Mouse (Mus musculus): ENCODE data around the gene Ppp4r1. TPM values are rescaled to one million over a fixed set of nuclear protein-coding genes. Genes with fewer than 3 reads are reported as not detected.

Ppp4r1 gene
- polyA plus RNA-seq, 2 experiments, result 6.7 to 11.1 TPM

GRCm38 (mm10) chr17:65787261-65787660 lies 4.9 kb downstream of the Ppp4r1 start:
- DNase-seq (ENCODE audit: low read depth in 3 of 3, low spot score in 3 of 3) (no peak), ATAC-seq (ENCODE audit: insufficient read depth) (no peak)
- no peaks in the 10 kb centered on the region for H3K36me3 ChIP-seq (replicated peaks; ENCODE audit: control insufficient read depth, insufficient read depth, low read depth)
- H3K27ac ChIP-seq, result no peak overlapping the region
- no peaks in the 10 kb centered on the region for H3K9me3 ChIP-seq (ENCODE audit: control insufficient read depth, low read length)
- peaks cover 5 to 19% of the 10 kb centered on the region in 2 experiments; a peak in 3 of 4 replicates for H3K4me1 ChIP-seq (replicated peaks; ENCODE audit: control insufficient read depth in 2 of 2, insufficient read depth in 2 of 2, low read length in 1 of 2)
- 48% methylated on average over 4 of the region's 4 CpGs for WGBS (ENCODE audit: insufficient replicate concordance)
- TF ChIP-seq CTCF (IDR thresholded peaks at IDR 0.05; ENCODE audit: low read depth) (no peak), EP300 (IDR thresholded peaks at IDR 0.05; ENCODE audit: low read depth) (no peak)
- no peaks in the 10 kb centered on the region for H3K27me3 ChIP-seq (ENCODE audit: control insufficient read depth, insufficient read depth, low read length)
- H3K9ac ChIP-seq (replicated peaks), result no peak overlapping the region
- H3K4me3 ChIP-seq (ENCODE audit: insufficient read depth in 1 of 2, low read depth in 2 of 2, low read length in 2 of 2), result no peak overlapping the region
- no peak overlapping the region for H3K4me2 ChIP-seq (ENCODE audit: low read depth)

- Histone ChIP-seq H3K27ac (no peak overlapping the region), H3K4me1 (replicated peaks; ENCODE audit: control insufficient read depth in 2 of 2, insufficient read depth in 2 of 2, low read length in 1 of 2) (peaks cover 5 to 19% of the 10 kb centered on the region in 2 experiments; a peak in 3 of 4 replicates), H3K36me3 (replicated peaks; ENCODE audit: control insufficient read depth, insufficient read depth, low read depth) (no peaks in the 10 kb centered on the region), H3K4me3 (ENCODE audit: insufficient read depth in 1 of 2, low read depth in 2 of 2, low read length in 2 of 2) (no peak overlapping the region), H3K27me3 (ENCODE audit: control insufficient read depth, insufficient read depth, low read length) (no peaks in the 10 kb centered on the region), H3K9ac (replicated peaks) (no peak overlapping the region), H3K4me2 (ENCODE audit: low read depth) (no peak overlapping the region), H3K9me3 (ENCODE audit: control insufficient read depth, low read length) (no peaks in the 10 kb centered on the region)
- 78% methylated on average over 12 of the region's 12 CpGs for WGBS (ENCODE audit: insufficient replicate concordance)
- DNase-seq (ENCODE audit: low read depth in 3 of 3, low spot score in 3 of 3) (no peak), ATAC-seq (ENCODE audit: insufficient read depth) (no peak)
- TF ChIP-seq CTCF (IDR thresholded peaks at IDR 0.05; ENCODE audit: low read depth), result no peak
- no peak for TF ChIP-seq EP300 (IDR thresholded peaks at IDR 0.05; ENCODE audit: low read depth)
Observed at GRCm38 (mm10) chr17:65788542-65789291, 6.3 kb downstream of the Ppp4r1 start.

- ATAC-seq (ENCODE audit: insufficient read depth) (no peak), DNase-seq (ENCODE audit: low read depth in 3 of 3, low spot score in 3 of 3) (no peak)
- Histone ChIP-seq H3K4me3 (ENCODE audit: insufficient read depth in 1 of 2, low read depth in 2 of 2, low read length in 2 of 2) (no peak overlapping the region), H3K27me3 (ENCODE audit: control insufficient read depth, insufficient read depth, low read length) (no peaks in the 10 kb centered on the region), H3K27ac (no peak overlapping the region), H3K4me2 (ENCODE audit: low read depth) (no peak overlapping the region), H3K36me3 (replicated peaks; ENCODE audit: control insufficient read depth, insufficient read depth, low read depth) (no peaks in the 10 kb centered on the region), H3K9ac (replicated peaks) (no peak overlapping the region), H3K4me1 (replicated peaks; ENCODE audit: control insufficient read depth in 2 of 2, insufficient read depth in 2 of 2, low read length in 1 of 2) (peaks cover under 1 to 16% of the 10 kb centered on the region in 2 experiments; a peak in 3 of 4 replicates), H3K9me3 (ENCODE audit: control insufficient read depth, low read length) (no peaks in the 10 kb centered on the region)
- TF ChIP-seq CTCF (IDR thresholded peaks at IDR 0.05; ENCODE audit: low read depth), result no peak
- no peak for TF ChIP-seq EP300 (IDR thresholded peaks at IDR 0.05; ENCODE audit: low read depth)
- WGBS (ENCODE audit: insufficient replicate concordance), result 67% methylated on average over 6 of the region's 6 CpGs
Observed at GRCm38 (mm10) chr17:65789576-65789975, 7.2 kb downstream of the Ppp4r1 start.

GRCm38 (mm10) chr17:65791161-65791560 lies 8.8 kb downstream of the Ppp4r1 start:
- Histone ChIP-seq H3K9ac (replicated peaks) (no peak overlapping the region), H3K4me2 (ENCODE audit: low read depth) (no peak overlapping the region), H3K9me3 (ENCODE audit: control insufficient read depth, low read length) (no peaks in the 10 kb centered on the region), H3K27ac (no peak overlapping the region), H3K4me1 (replicated peaks; ENCODE audit: control insufficient read depth in 2 of 2, insufficient read depth in 2 of 2, low read length in 1 of 2) (peaks cover 0 to 8% of the 10 kb centered on the region in 2 experiments; a peak in 2 of 4 replicates), H3K4me3 (ENCODE audit: insufficient read depth in 1 of 2, low read depth in 2 of 2, low read length in 2 of 2) (no peak overlapping the region), H3K27me3 (ENCODE audit: control insufficient read depth, insufficient read depth, low read length) (no peaks in the 10 kb centered on the region), H3K36me3 (replicated peaks; ENCODE audit: control insufficient read depth, insufficient read depth, low read depth) (no peaks in the 10 kb centered on the region)
- DNase-seq (ENCODE audit: low read depth in 3 of 3, low spot score in 3 of 3), result no peak
- no peak for TF ChIP-seq CTCF (IDR thresholded peaks at IDR 0.05; ENCODE audit: low read depth)
- no peak for TF ChIP-seq EP300 (IDR thresholded peaks at IDR 0.05; ENCODE audit: low read depth)
- 78% methylated on average over 2 of the region's 2 CpGs for WGBS (ENCODE audit: insufficient replicate concordance)
- no peak for ATAC-seq (ENCODE audit: insufficient read depth)

GRCm38 (mm10) chr17:65793307-65793930 lies 11.0 kb downstream of the Ppp4r1 start:
- Histone ChIP-seq H3K9ac (replicated peaks) (no peak overlapping the region), H3K4me3 (ENCODE audit: insufficient read depth in 1 of 2, low read depth in 2 of 2, low read length in 2 of 2) (no peak overlapping the region), H3K27me3 (ENCODE audit: control insufficient read depth, insufficient read depth, low read length) (no peaks in the 10 kb centered on the region), H3K27ac (no peak overlapping the region), H3K4me2 (ENCODE audit: low read depth) (no peak overlapping the region), H3K4me1 (replicated peaks; ENCODE audit: control insufficient read depth in 2 of 2, insufficient read depth in 2 of 2, low read length in 1 of 2) (peaks cover 0 to 4% of the 10 kb centered on the region in 2 experiments; a peak in 1 of 4 replicates), H3K36me3 (replicated peaks; ENCODE audit: control insufficient read depth, insufficient read depth, low read depth) (no peaks in the 10 kb centered on the region), H3K9me3 (ENCODE audit: control insufficient read depth, low read length) (no peaks in the 10 kb centered on the region)
- 84% methylated on average over 12 of the region's 12 CpGs for WGBS (ENCODE audit: insufficient replicate concordance)
- TF ChIP-seq CTCF (IDR thresholded peaks at IDR 0.05; ENCODE audit: low read depth) (no peak), EP300 (IDR thresholded peaks at IDR 0.05; ENCODE audit: low read depth) (no peak)
- ATAC-seq (ENCODE audit: insufficient read depth) (no peak), DNase-seq (ENCODE audit: low read depth in 3 of 3, low spot score in 3 of 3) (no peak)
